Mouse (Mus musculus): ENCODE data around the gene Lrrk1. TPM values are rescaled to one million over a fixed set of nuclear protein-coding genes. Genes with fewer than 3 reads are reported as not detected.

The Lrrk1 gene
- total RNA-seq, 2 experiments from 2014 or later = 3.8 to 4.2 TPM

DNA sequence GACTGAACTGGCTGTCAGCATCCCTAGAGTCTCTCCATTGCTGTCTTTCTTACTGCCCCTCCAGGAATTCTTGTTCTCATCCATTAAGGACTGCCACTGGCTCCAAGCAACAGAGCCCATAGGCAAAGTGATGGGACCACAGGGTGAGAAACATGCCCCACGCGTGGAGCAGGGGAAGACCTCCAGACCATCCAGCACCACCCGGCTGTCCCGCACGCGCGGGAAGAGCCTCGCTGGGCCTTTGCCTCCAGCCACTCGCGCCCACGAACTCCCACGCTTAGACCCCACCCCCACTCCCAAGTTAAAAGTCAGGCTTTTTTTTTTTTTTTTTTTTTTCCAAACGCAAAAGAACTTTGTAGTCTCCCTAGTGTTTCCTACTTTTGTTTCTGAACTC lies 734 bp downstream of the Lrrk1 start:
- intact Hi-C loops (cut with DNase I) = no loop called here
- peak in 1 of 2 experiments; percentile 43 for DNase-seq (ENCODE audit: extremely low spot score in 1 of 2, low spot score in 2 of 2)

DNA sequence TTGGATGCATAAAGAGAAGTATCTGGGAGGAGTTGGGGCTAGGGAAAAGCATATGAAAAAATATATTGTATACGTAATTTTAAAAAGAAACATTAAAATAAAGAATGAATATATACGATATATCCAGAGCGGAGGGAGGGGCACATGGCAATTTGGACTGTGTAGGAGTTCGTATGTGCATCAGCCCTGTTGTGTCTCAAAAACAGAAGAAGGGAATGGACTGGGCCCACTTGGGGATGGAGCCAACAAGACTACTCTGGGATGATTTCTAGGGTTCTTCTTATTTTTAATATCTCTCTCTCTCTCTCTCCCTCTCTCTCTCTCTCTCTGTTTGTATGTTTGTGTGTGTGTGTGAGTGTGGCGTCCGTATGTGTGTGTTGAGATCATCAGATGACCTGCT lies 1.7 kb downstream of the Lrrk1 start:
- intact Hi-C loops (cut with DNase I) = no loop called here

DNA sequence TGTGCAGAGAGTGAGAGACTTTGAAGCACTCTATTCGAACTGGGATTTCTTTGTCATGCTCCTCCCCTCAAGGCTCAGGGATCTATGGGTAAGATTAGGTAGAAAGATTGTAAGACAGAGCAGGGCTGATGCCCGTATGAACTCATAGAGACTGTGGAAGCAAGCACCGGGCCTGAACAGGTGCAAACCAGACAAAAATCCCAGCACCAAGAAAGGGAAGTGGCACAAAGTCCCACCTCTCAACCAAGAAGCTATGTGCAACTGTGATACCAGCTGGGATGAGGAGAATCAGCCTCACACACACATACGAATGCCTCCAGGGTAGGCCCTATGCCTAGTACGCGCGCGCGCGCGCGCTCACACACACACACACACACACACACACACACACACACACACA lies 2.3 kb downstream of the Lrrk1 start:
- intact Hi-C loops (cut with DNase I) = no loop called here
- no peak for DNase-seq (ENCODE audit: extremely low spot score in 1 of 2, low spot score in 2 of 2)

More for the DNA sequence above, 1.7 kb downstream of the Lrrk1 start:
- no peak for DNase-seq (ENCODE audit: extremely low spot score in 1 of 2, low spot score in 2 of 2)

DNA sequence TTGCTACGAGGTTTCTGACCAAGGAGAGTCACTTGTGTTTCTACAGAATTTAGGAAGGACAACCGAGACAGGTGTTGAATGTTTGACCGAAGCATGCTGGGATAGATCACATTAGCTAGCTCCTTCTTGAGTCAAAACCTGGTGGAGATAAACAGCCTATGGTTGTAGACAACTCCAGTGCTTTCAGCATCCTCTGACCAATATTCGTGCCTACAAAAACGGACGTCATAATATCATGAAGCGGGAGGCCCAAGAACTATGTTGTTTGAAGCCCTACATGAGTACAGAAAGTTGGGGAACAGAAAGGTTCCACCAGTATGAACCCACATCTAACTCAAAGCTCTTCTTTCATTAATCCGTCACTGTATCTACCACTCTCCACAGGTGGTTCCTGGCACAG lies 3.3 kb downstream of the Lrrk1 start:
- intact Hi-C loops (cut with DNase I) = no loop called here
- DNase-seq (ENCODE audit: extremely low spot score in 1 of 2, low spot score in 2 of 2) = no peak

DNA sequence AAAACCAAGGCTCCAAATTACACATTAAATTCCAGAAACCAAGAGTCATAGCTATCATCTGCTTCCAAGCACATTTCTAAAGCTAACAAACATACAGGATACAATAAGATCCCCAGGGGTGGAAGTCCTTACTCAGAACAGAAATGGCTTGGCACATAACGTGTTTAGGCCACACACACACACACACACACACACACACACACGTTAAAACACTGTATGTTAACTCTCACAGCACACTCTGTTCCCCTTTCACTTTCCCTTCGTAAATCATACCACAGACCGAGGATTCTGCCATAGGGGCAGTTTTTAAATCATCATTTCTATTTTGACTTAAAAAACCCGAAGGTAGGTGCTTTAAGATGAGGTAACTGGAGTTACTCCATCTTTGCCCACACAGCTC lies 3.9 kb downstream of the Lrrk1 start:
- intact Hi-C loops (cut with DNase I) = no loop called here
- DNase-seq (ENCODE audit: extremely low spot score in 1 of 2, low spot score in 2 of 2) = no peak

DNA sequence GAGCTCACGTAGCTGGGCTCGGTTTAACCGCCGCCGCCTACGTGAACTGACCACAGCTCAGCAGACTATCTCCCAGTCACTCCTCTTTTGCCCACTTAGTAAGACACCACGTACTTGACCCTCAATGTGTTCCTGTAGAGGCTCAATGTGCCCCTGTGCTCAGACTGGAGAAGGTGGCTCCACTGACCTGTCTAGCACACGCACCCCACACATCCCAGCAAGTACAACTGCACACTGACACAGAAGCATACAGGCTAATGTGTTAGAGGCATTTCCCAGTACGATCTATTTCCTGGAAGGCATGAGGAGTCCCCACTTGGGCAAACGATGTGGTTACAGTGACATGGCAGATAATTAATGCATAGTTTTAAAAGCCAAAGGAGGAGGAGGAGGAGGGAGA lies 11.6 kb downstream of the Lrrk1 start:
- intact Hi-C loops (cut with DNase I) = no loop called here
- no peak for DNase-seq (ENCODE audit: extremely low spot score in 1 of 2, low spot score in 2 of 2)

DNA sequence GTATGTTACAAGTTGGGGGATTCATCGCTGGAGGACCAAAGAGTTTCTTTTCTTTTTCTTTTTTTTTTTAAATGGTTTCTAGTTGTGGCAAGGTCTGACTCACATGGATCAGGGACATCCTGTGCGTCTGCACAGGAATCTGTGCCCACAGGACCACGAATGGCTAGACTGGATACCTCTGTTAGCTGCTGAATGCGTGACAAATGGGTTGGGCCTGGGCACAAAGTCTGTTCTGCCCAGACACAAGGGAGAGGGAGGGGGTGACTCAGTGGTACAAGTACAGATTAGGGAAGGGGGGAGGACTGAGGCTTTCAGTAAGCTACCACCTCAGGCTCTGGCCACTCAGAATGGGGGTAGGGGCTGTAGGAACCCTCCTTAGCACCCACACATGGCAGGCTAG lies 12.4 kb downstream of the Lrrk1 start:
- intact Hi-C loops (cut with DNase I) = no loop called here
- no peak for DNase-seq (ENCODE audit: extremely low spot score in 1 of 2, low spot score in 2 of 2)

DNA sequence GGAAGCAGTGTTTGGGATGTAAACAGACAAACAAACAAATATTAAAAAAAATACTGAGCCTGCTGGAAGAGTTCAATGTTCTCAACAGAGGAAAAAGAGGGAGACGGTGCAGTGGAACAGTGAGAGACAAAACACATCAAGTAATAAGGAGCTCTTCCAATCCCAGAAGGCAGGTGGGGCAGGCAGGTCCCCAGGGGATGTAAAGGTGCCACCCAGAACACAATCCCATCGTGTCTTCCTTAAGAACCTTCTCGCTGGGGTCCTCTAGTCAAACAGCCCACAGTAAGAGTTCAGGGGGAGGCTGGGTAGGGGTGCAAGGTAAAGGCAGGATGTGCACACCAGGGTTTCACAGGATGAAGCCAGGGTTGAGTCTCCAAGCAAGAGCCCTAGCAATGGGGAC lies 14.8 kb downstream of the Lrrk1 start:
- intact Hi-C loops (cut with DNase I) = no loop called here
- DNase-seq (ENCODE audit: extremely low spot score in 1 of 2, low spot score in 2 of 2) = no peak

DNA sequence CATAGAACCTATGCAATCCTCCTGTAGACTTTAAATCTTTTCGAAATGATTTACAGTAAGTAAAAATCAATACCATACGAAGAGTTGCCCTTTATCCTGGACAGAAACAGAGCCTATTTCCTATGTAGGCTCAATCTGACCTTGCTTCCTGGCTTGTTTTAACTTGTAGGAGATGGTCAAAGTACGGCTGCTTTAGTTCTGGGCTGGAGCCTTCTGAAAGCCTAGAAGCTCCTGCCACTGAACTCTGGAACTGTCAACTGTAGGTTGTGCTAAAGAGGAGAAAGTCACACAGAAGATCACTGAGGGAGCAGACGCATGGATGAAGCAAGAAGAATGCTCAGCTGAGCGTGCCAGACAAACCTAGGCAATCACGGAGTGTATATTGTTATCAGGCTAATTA lies 17.2 kb downstream of the Lrrk1 start:
- intact Hi-C loops (cut with DNase I) = no loop called here
- no peak for DNase-seq (ENCODE audit: extremely low spot score in 1 of 2, low spot score in 2 of 2)

DNA sequence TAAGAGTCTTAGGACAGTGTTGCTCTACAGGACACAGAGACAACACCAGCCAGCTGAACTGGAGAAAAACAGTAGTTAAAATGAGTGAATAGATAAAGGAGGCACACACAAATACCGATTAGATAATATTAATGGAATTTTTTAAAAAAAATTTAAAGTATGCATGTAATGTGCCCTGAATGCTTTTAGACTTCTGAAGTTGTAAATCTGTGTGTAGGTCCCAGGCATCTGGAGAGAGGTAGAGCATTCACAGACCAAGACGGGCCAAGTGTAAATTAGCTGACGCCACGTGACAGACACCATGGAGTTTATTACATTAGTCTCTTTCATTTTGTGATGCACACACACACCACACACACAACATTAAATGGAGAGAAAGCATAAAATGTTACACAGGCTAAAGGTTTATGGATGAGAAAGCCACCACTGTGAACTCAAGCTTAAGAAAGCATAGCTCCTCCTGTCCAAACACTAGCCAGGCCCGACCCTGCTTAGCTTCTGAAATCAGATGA lies 18.2 kb downstream of the Lrrk1 start:
- intact Hi-C loops (cut with DNase I) = no loop called here
- DNase-seq (ENCODE audit: extremely low spot score in 1 of 2, low spot score in 2 of 2) = no peak

DNA sequence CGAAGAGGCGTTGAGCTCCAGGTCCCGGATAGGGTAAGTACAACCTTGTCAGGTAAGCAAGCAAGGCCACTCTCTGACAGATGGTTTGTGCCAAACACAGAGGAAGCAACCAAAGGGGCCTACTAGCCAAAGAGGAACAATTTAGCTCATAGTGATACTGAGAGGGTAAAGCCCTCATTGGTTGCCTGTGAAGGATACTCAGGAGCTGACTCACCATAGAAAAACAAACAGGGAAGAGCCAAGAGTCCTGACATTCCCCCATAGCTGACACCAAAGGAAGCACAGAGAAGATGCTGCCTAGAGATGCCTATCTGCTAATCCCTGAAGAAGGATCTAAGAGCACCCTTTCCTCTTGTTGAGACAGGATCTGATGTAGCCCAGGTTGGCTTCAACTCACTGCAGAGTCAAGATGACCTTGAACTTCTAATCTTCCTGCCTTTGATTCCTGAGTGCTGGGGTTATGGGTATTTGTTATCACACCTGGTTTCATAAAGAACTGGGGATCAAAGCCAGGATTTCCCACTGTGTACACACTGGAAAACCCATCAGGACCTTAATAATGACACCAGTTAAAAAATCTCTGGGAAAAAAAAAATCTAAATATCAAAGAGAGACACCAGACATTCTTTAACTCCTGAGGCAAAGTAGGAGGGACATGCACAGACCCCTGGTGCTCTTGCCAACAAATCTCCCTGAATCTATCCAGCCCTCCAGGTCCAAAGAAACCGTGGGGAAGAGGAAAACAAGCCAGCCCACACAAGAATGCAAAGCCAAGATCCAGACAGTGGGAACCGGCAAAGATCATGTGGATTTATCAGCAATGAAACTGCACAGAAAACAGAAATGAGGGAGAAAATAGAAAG lies 18.8 kb downstream of the Lrrk1 start:
- no peak for DNase-seq (ENCODE audit: extremely low spot score in 1 of 2, low spot score in 2 of 2)
- intact Hi-C loops (cut with DNase I) = no loop called here

DNA sequence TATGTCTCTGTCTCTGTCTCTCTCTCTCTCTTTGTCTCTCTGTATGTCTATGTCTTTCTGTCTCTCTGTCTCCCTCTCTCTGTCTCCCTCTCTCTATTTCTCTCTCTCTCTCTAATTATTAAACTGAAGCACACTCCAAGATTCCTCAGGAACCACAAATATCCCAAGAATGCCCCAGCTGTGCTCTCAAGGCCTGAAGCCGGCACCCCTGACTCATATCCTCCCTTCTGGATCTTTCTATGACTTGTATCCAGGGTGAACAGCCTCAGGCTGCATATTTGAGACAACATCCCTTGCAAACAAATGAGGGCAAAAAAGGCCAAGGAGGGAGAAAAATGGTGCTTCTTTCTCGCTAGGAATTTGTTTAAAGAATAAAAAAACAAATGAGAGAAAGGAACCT lies 22.2 kb downstream of the Lrrk1 start, which contains the start of gene Gm10974:
Gene Gm10974 (plus strand): TSS at position 2 of the 400 bp plus-strand sequence.
- intact Hi-C loops (cut with DNase I) = no loop called here
- DNase-seq (ENCODE audit: extremely low spot score in 1 of 2, low spot score in 2 of 2) = peak in 1 of 2 experiments; percentile 40

DNA sequence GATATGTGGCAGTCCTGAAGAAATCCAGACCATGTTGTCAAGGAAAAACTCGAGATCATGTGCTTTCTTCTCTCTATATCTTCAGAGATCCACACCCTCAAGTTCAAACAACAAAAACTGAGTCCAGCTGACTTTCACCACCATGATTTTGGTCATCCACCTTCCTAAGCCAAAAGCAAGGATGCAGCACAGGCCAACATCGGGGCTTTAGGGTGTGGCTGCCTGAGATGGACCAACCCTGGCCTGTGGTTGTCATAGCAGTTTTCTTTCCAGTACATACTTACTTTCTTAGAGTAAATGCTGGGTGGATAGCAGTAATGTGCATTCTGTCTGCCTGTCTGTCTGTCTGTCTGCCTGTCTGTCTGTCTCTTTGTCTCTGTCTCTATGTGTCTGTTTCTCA lies 22.7 kb downstream of the Lrrk1 start:
- intact Hi-C loops (cut with DNase I) = no loop called here
- no peak for DNase-seq (ENCODE audit: extremely low spot score in 1 of 2, low spot score in 2 of 2)

DNA sequence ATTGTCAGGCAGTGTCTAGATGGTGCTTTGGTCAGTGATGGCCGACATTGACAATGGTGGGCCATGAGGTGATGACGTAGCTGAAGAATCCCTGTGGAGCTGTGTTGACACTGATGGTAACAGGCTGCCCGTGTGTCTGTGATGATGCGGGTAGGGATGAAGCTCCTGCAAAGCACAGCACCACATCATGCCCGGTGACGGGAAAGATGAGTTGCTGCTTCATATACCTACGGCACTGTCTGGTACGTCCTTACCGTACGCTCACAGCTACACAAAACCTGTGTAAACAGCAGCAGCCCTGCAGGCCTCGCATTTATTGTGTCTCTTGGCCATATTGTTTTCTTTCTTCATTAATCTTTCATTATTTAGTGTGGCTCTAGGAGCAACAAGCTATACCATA lies 23.7 kb downstream of the Lrrk1 start:
- no peak for DNase-seq (ENCODE audit: extremely low spot score in 1 of 2, low spot score in 2 of 2)
- intact Hi-C loops (cut with DNase I) = no loop called here

DNA sequence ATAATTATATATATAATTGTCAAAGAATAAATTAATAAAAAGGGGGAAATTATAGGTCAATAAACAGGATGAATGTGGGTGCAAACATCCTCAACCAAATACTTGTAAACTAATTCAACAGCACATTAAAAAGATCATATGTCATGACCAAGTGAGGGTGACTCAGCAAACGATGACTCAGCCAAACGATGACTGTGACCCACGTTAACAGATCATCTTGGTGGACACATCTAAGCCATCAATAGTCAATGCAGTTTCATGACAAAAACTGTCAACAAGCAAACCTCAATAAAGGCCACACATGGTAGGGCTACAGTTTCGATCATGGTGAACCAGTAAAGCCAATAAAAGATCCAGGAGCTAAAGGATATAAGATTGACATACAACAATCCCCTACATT lies 29.1 kb downstream of the Lrrk1 start:
- DNase-seq (ENCODE audit: extremely low spot score in 1 of 2, low spot score in 2 of 2) = no peak
- intact Hi-C loops (cut with DNase I) = no loop called here

DNA sequence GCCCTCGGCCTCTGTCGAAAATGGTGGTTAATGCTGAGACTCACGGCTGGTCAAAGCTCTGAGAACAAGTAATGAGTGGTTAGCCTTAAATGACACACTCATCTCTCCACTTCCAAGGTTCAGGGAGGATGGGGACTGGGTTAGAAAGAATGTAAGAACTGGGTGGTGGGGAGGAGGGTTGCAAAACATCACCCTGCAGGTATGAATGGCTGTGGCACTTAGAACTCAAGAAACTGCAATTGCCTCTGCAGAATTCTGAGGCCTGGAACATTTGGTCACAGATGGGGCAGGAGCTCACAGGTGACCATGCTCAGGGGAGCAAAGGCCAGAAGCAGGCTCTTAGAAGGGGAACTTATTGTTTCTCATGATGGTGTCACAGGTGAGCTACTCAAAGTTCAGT lies 29.7 kb downstream of the Lrrk1 start:
- intact Hi-C loops (cut with DNase I) = no loop called here
- no peak for DNase-seq (ENCODE audit: extremely low spot score in 1 of 2, low spot score in 2 of 2)

DNA sequence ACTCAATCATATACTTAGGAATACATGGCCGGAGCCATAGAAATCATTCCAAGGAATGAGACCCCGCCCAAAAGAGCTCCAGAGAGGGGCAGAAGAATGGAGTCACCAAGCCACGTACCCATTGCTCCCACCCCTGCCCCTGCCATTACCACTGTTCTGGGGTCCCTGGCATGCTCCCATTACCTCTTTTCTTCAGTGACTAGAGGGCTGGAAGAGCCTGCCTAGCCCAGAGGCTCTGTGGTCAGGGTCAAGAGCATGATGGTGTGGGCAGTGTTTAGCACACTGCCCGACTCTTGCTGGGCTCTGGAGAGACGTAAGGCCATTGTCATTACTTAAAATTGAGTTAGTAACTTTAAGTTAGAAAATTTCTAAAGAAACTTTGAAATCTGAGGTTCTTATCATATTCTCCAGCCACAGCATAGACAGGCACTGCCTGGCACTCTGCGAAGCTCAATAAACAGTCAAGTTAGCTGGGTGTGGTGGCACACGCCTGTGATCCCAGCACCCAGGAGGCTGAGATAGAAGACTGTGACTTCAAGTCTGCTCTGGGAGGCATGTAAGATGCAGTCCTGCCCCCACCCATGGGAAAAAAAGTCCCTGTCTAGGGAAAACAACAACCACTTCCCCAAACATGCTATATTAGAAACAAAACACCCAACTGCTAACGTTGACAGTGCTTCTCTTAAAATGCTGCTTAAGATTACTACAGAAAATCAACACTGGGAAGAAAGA lies 32.2 kb downstream of the Lrrk1 start:
- intact Hi-C loops (cut with DNase I) = no loop called here
- DNase-seq (ENCODE audit: extremely low spot score in 1 of 2, low spot score in 2 of 2) = no peak

DNA sequence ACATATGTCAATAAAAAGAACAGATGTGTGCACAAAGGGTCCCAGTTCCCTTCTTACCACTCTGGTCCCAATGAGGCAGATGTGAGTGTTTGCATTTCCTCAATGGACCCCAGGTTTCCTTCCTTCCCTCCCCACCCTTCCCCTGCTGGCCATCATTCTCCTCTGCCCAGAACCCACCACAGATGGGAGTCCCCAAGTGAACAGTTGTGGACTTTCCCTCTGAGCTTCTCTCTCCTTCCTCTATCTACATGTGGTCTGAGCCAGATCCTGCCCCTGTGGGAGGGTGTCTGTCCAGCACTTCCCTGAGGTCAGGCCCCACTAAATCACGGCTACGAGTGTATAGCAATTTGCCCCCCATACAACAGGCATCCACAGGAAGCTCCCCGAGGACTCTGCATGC lies 33.2 kb downstream of the Lrrk1 start:
- intact Hi-C loops (cut with DNase I) = no loop called here
- DNase-seq (ENCODE audit: extremely low spot score in 1 of 2, low spot score in 2 of 2) = no peak

DNA sequence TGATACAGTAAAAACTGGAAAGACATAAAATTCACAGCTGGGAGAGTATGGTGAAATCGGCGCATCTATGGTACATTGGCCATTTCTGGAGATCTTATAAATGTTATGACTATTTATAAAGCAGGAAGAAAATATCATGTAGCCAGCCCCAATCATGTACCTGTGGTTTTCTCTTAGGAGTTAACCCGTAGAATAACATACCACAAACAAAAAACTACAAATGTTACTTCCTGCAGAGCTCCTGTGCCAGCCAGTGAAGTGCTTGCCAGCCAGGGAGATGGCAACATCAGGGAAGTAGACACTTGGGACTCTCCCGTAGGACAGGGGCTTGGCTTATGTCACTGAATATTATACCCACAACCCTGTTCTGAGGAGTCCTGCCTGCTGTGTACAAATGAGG lies 37.1 kb downstream of the Lrrk1 start:
- no peak for DNase-seq (ENCODE audit: extremely low spot score in 1 of 2, low spot score in 2 of 2)
- intact Hi-C loops (cut with DNase I) = no loop called here

DNA sequence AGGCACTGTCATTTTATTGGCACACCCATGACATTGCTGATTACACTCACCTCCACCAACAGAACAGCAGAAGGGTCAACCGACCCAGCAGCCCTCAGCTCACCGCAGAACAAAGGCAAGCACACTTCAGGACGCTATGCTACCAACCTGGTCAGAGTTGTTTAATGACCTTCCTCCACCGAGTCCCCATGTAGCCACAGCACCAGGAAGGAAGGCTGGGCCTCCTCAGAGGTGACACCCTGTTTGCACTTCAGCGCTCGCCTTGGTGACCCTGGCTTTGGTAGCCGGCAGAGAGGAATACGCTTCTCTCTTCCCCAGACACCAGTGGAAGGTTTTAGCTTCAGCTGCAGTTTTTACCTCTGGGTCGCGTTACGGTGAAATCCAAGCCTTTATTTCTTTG lies 38.5 kb downstream of the Lrrk1 start:
- no peak for DNase-seq (ENCODE audit: extremely low spot score in 1 of 2, low spot score in 2 of 2)
- intact Hi-C loops (cut with DNase I) = no loop called here

Data from left cerebral cortex, postnatal 10 days (tissue).